Mouse (Mus musculus): ENCODE results near the gene Tprg. TPM values are rescaled to one million over a fixed set of nuclear protein-coding genes. Genes with fewer than 3 reads are reported as not detected.

Gene Tprg
- polyA plus RNA-seq, 1 experiment from 2014 or later, result 0.85 TPM

DNA sequence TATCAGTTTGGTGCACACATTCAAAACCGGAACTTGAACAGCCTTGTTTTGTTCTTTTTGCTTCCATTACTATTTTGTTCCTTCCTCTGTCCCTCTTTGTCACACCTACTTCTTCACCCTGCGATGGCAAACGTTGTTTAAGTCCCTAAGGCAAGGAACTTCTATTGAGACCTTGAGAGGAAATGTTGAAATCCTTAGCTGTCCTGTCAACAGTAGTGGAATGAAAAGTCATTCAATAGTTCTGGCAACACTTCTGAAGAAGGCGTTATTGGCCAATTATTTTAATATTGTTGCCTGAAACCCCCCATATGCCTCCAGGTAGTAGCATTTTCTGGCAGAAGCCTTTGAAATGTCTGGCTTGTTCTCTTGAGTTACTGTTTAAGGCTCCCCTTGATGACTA, 137.4 kb downstream of the Tprg start:
- WGBS, result 86% methylated on average over 4 of the region's 4 CpGs
- ATAC-seq (ENCODE audit: insufficient number of reproducible peaks, insufficient read depth, low FRiP score, low read depth), result no peak

GRCm38 (mm10) chr16:25424915-25425314, 138.3 kb downstream of the Tprg start:
- H3K9ac ChIP-seq (replicated peaks; ENCODE audit: low read depth, low read length), result no peak overlapping the region
- 74% methylated on average over 9 of the region's 9 CpGs for WGBS
- no peaks in the 10 kb centered on the region for H3K36me3 ChIP-seq (ENCODE audit: control insufficient read depth, insufficient read depth, low read length)
- H3K4me1 ChIP-seq (ENCODE audit: control insufficient read depth, insufficient read depth, low read length), result no peaks in the 10 kb centered on the region
- no peaks in the 10 kb centered on the region for H3K9me3 ChIP-seq (ENCODE audit: control insufficient read depth, low read depth, low read length)
- H3K4me2 ChIP-seq (replicated peaks; ENCODE audit: low read depth, low read length), result no peak overlapping the region
- no peak overlapping the region for H3K4me3 ChIP-seq (ENCODE audit: low read depth, low read length)
- H3K27ac ChIP-seq (ENCODE audit: low read length), result no peak overlapping the region
- H3K27me3 ChIP-seq (ENCODE audit: control insufficient read depth, insufficient read depth, low read length), result no peaks in the 10 kb centered on the region
- no peak for ATAC-seq (ENCODE audit: insufficient number of reproducible peaks, insufficient read depth, low FRiP score, low read depth)

More for the DNA sequence above, 137.4 kb downstream of the Tprg start:
- H3K9ac ChIP-seq (replicated peaks; ENCODE audit: low read depth, low read length), result no peak overlapping the region
- no peak overlapping the region for H3K4me2 ChIP-seq (replicated peaks; ENCODE audit: low read depth, low read length)
- H3K9me3 ChIP-seq (ENCODE audit: control insufficient read depth, low read depth, low read length), result no peaks in the 10 kb centered on the region
- H3K36me3 ChIP-seq (ENCODE audit: control insufficient read depth, insufficient read depth, low read length), result no peaks in the 10 kb centered on the region
- H3K4me1 ChIP-seq (ENCODE audit: control insufficient read depth, insufficient read depth, low read length), result no peaks in the 10 kb centered on the region
- no peak overlapping the region for H3K4me3 ChIP-seq (ENCODE audit: low read depth, low read length)
- no peak overlapping the region for H3K27ac ChIP-seq (ENCODE audit: low read length)
- no peaks in the 10 kb centered on the region for H3K27me3 ChIP-seq (ENCODE audit: control insufficient read depth, insufficient read depth, low read length)

DNA sequence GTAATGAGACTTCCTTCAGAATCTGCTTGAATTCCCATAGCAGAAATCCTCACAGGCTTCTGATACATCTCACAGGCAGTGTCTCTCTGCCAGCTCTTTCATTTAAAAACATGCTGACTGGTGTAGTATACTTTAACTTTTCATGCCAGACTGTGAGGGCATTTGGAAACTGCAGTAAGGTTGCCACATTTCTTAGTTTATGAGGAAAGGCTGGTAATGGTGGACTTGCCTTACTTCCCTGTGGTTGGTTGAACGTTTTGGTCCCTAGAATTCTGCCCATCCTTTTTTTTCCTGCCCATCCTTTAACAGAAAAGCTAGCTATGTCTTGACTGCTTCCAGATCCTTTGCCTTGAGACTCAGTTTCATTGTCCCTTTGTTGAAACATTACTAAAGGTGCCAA, 138.8 kb downstream of the Tprg start:
- Histone ChIP-seq H3K27ac (ENCODE audit: low read length) (no peak overlapping the region), H3K9me3 (ENCODE audit: control insufficient read depth, low read depth, low read length) (no peaks in the 10 kb centered on the region), H3K4me3 (ENCODE audit: low read depth, low read length) (no peak overlapping the region), H3K4me2 (replicated peaks; ENCODE audit: low read depth, low read length) (no peak overlapping the region), H3K36me3 (ENCODE audit: control insufficient read depth, insufficient read depth, low read length) (no peaks in the 10 kb centered on the region), H3K27me3 (ENCODE audit: control insufficient read depth, insufficient read depth, low read length) (no peaks in the 10 kb centered on the region), H3K4me1 (ENCODE audit: control insufficient read depth, insufficient read depth, low read length) (no peaks in the 10 kb centered on the region), H3K9ac (replicated peaks; ENCODE audit: low read depth, low read length) (no peak overlapping the region)
- 64% methylated on average over 1 of the region's 1 CpGs for WGBS
- ATAC-seq (ENCODE audit: insufficient number of reproducible peaks, insufficient read depth, low FRiP score, low read depth), result no peak

- no peak for ATAC-seq (ENCODE audit: insufficient number of reproducible peaks, insufficient read depth, low FRiP score, low read depth)
- H3K27me3 ChIP-seq (ENCODE audit: control insufficient read depth, insufficient read depth, low read length), result no peaks in the 10 kb centered on the region
- no peak overlapping the region for H3K4me2 ChIP-seq (replicated peaks; ENCODE audit: low read depth, low read length)
- H3K36me3 ChIP-seq (ENCODE audit: control insufficient read depth, insufficient read depth, low read length), result no peaks in the 10 kb centered on the region
- H3K9me3 ChIP-seq (ENCODE audit: control insufficient read depth, low read depth, low read length), result no peaks in the 10 kb centered on the region
- no peak overlapping the region for H3K27ac ChIP-seq (ENCODE audit: low read length)
- no peaks in the 10 kb centered on the region for H3K4me1 ChIP-seq (ENCODE audit: control insufficient read depth, insufficient read depth, low read length)
- 32% methylated on average over 3 of the region's 3 CpGs for WGBS
- H3K9ac ChIP-seq (replicated peaks; ENCODE audit: low read depth, low read length), result no peak overlapping the region
- no peak overlapping the region for H3K4me3 ChIP-seq (ENCODE audit: low read depth, low read length)
These were observed 139.6 kb downstream of the Tprg start for GRCm38 (mm10) chr16:25426261-25426660.

DNA sequence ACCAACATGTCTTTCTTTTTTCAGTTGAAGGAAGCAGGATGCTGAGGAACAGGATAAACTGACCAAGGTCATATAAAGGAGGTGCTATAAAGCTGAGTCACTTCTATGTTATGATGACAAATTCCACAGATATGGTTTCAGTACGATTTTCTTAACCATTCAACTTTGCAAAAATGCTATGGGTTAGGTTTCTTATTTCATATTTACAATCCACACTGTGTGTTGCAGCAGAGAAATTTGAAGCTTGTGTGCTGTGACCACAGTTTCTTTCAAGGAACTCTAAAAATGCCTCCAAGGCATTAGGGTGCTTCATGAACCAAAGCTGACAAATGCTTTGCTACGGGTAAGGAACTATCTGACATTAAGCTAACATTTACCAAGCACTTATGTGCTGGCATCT, 153.4 kb downstream of the Tprg start:
- H3K9ac ChIP-seq (replicated peaks; ENCODE audit: low read depth, low read length), result no peak overlapping the region
- H3K27ac ChIP-seq (ENCODE audit: low read length), result no peak overlapping the region
- H3K4me1 ChIP-seq (ENCODE audit: control insufficient read depth, insufficient read depth, low read length), result no peaks in the 10 kb centered on the region
- no peak overlapping the region for H3K4me3 ChIP-seq (ENCODE audit: low read depth, low read length)
- H3K27me3 ChIP-seq (ENCODE audit: control insufficient read depth, insufficient read depth, low read length), result no peaks in the 10 kb centered on the region
- H3K4me2 ChIP-seq (replicated peaks; ENCODE audit: low read depth, low read length), result no peak overlapping the region
- H3K9me3 ChIP-seq (ENCODE audit: control insufficient read depth, low read depth, low read length), result no peaks in the 10 kb centered on the region
- no peak for ATAC-seq (ENCODE audit: insufficient number of reproducible peaks, insufficient read depth, low FRiP score, low read depth)
- H3K36me3 ChIP-seq (ENCODE audit: control insufficient read depth, insufficient read depth, low read length), result no peaks in the 10 kb centered on the region
- WGBS, result 44% methylated on average over 2 of the region's 2 CpGs

GRCm38 (mm10) chr16:25445580-25445979, 159.0 kb downstream of the Tprg start:
- Histone ChIP-seq H3K27me3 (ENCODE audit: control insufficient read depth, insufficient read depth, low read length) (no peaks in the 10 kb centered on the region), H3K4me1 (ENCODE audit: control insufficient read depth, insufficient read depth, low read length) (no peaks in the 10 kb centered on the region), H3K4me3 (ENCODE audit: low read depth, low read length) (no peak overlapping the region), H3K9ac (replicated peaks; ENCODE audit: low read depth, low read length) (no peak overlapping the region), H3K36me3 (ENCODE audit: control insufficient read depth, insufficient read depth, low read length) (no peaks in the 10 kb centered on the region), H3K9me3 (ENCODE audit: control insufficient read depth, low read depth, low read length) (no peaks in the 10 kb centered on the region), H3K4me2 (replicated peaks; ENCODE audit: low read depth, low read length) (no peak overlapping the region), H3K27ac (ENCODE audit: low read length) (no peak overlapping the region)
- 57% methylated on average over 7 of the region's 7 CpGs for WGBS
- no peak for ATAC-seq (ENCODE audit: insufficient number of reproducible peaks, insufficient read depth, low FRiP score, low read depth)

DNA sequence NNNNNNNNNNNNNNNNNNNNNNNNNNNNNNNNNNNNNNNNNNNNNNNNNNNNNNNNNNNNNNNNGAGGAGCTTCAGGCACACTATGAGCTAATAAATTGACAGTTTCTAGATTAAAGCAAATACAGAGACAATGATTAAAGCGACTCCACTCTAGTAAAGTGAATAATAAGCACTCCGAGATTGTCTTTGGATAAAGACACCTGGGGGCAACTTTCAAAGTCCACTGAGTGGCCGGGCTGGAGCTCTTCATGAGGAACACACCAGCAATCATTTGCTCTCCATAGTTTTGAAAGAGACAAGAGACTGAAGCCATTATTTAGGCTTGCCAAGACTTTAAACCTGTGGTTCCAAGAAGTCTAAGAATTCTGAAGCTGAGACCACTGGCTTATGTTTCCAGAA, 164.9 kb downstream of the Tprg start:
- Histone ChIP-seq H3K27me3 (ENCODE audit: control insufficient read depth, insufficient read depth, low read length) (no peaks in the 10 kb centered on the region), H3K36me3 (ENCODE audit: control insufficient read depth, insufficient read depth, low read length) (no peaks in the 10 kb centered on the region), H3K4me2 (replicated peaks; ENCODE audit: low read depth, low read length) (no peak overlapping the region), H3K4me3 (ENCODE audit: low read depth, low read length) (no peak overlapping the region), H3K27ac (ENCODE audit: low read length) (no peak overlapping the region), H3K9me3 (ENCODE audit: control insufficient read depth, low read depth, low read length) (no peaks in the 10 kb centered on the region), H3K4me1 (ENCODE audit: control insufficient read depth, insufficient read depth, low read length) (no peaks in the 10 kb centered on the region), H3K9ac (replicated peaks; ENCODE audit: low read depth, low read length) (no peak overlapping the region)
- 69% methylated on average over 3 of the region's 3 CpGs for WGBS
- ATAC-seq (ENCODE audit: insufficient number of reproducible peaks, insufficient read depth, low FRiP score, low read depth), result no peak

GRCm38 (mm10) chr16:25464732-25465131, 178.1 kb downstream of the Tprg start:
- WGBS, result 87% methylated on average over 4 of the region's 4 CpGs
- Histone ChIP-seq H3K27me3 (ENCODE audit: control insufficient read depth, insufficient read depth, low read length) (no peaks in the 10 kb centered on the region), H3K27ac (ENCODE audit: low read length) (no peak overlapping the region), H3K9ac (replicated peaks; ENCODE audit: low read depth, low read length) (no peak overlapping the region), H3K4me3 (ENCODE audit: low read depth, low read length) (no peak overlapping the region), H3K4me1 (ENCODE audit: control insufficient read depth, insufficient read depth, low read length) (no peaks in the 10 kb centered on the region), H3K4me2 (replicated peaks; ENCODE audit: low read depth, low read length) (no peak overlapping the region), H3K9me3 (ENCODE audit: control insufficient read depth, low read depth, low read length) (no peaks in the 10 kb centered on the region), H3K36me3 (ENCODE audit: control insufficient read depth, insufficient read depth, low read length) (no peaks in the 10 kb centered on the region)
- no peak for ATAC-seq (ENCODE audit: insufficient number of reproducible peaks, insufficient read depth, low FRiP score, low read depth)

DNA sequence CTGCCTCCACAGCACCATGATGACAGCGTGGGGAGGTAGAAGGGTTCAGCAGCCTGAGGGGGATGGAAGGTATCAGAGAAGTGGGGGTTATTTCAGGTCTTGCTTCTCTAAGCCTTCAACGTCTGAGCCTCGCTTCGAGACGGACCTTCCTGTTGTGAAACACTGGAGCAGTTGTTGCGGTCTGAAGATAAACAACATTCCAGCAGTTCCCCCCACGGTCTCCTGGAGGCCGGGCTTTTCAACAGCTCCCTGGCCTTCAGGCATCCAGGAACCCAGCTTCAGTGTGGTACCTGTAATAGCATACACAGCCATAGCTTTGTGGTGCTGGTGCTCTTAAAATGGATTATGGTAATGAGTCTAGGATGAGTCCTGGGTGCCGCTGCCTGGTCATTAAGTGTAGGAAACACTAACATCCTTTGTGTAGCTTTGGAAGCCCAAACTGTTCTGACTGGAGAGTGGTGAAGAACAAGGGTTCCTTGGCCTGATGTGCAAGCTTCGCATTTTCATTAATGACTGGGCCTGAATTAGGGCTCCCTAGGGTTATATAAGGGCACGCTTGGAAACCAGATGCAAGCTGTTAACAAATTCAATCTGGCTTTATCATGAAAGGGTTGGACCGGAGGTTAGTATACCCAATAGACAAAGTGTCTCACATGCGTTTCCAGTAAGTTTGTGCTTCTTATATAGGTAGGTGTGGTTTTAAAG, 179.0 kb downstream of the Tprg start:
- Histone ChIP-seq H3K4me3 (ENCODE audit: low read depth, low read length) (no peak overlapping the region), H3K4me1 (ENCODE audit: control insufficient read depth, insufficient read depth, low read length) (no peaks in the 10 kb centered on the region), H3K9ac (replicated peaks; ENCODE audit: low read depth, low read length) (no peak overlapping the region), H3K4me2 (replicated peaks; ENCODE audit: low read depth, low read length) (no peak overlapping the region), H3K36me3 (ENCODE audit: control insufficient read depth, insufficient read depth, low read length) (no peaks in the 10 kb centered on the region), H3K27ac (ENCODE audit: low read length) (no peak overlapping the region), H3K9me3 (ENCODE audit: control insufficient read depth, low read depth, low read length) (no peaks in the 10 kb centered on the region), H3K27me3 (ENCODE audit: control insufficient read depth, insufficient read depth, low read length) (no peaks in the 10 kb centered on the region)
- WGBS, result 36% methylated on average over 13 of the region's 13 CpGs
- no peak for ATAC-seq (ENCODE audit: insufficient number of reproducible peaks, insufficient read depth, low FRiP score, low read depth)

Measured in stomach, embryonic 14.5 days (tissue).